Mouse (Mus musculus): ENCODE measurements around the gene Tusc2. TPM values are rescaled to one million over a fixed set of nuclear protein-coding genes. Genes with fewer than 3 reads are reported as not detected.

Gene Tusc2
- polyA plus RNA-seq, 1 experiment, result 49.7 TPM

- Histone ChIP-seq H3K27ac (ENCODE audit: insufficient read depth, low read depth, low read length) (peak overlapping the region; percentile 45; the same call in 1 of the 2 replicates), H3K4me1 (ENCODE audit: control insufficient read depth, insufficient read depth, insufficient read length, low read length) (peaks cover 45% of the 10 kb centered on the region), H3K4me3 (ENCODE audit: low read depth, low read length) (no peak overlapping the region), H3K27me3 (ENCODE audit: control insufficient read depth, insufficient read depth, low read length) (no peaks in the 10 kb centered on the region), H3K36me3 (ENCODE audit: control insufficient read depth, insufficient read depth, low read length) (peaks cover 22% of the 10 kb centered on the region)
- 67% methylated on average over 9 of the region's 9 CpGs for WGBS
- TF ChIP-seq POLR2A (IDR thresholded peaks at IDR 0.05; ENCODE audit: low read depth, low read length), result no peak
- no peak for TF ChIP-seq CTCF (IDR thresholded peaks at IDR 0.05; ENCODE audit: extremely low read depth, insufficient read length, insufficient replicate concordance, low read depth, low read length)
Observed at GRCm38 (mm10) chr9:107599433-107599832, 36.4 kb downstream of the Tusc2 start.

DNA sequence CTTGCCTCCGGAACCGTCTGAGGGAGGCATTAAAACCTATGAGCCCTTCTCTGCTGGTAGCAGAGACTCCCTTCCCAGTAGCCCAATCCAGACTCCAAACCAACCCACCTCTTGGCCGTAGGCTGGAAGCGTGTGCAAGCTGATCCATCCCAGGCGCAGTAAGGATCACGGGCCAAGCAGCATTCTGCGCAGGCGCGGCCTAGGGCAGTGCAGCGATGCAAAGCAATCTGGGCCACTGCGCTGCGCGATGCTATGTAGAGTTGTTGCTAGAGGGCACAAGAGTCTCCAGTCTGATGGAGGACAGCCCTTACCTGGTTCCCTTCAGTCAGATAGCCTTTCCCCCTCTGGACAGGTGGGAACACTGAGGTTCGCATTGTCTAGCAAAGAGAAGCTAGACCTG, 36.8 kb downstream of the Tusc2 start:
- Histone ChIP-seq H3K27me3 (ENCODE audit: control insufficient read depth, insufficient read depth, low read length) (no peaks in the 10 kb centered on the region), H3K4me1 (ENCODE audit: control insufficient read depth, insufficient read depth, insufficient read length, low read length) (peaks cover 45% of the 10 kb centered on the region), H3K27ac (ENCODE audit: insufficient read depth, low read depth, low read length) (peak overlapping the region; percentile 44; the same call in 1 of the 2 replicates), H3K4me3 (ENCODE audit: low read depth, low read length) (peak overlapping the region; percentile 1; the same call in 1 of the 2 replicates), H3K36me3 (ENCODE audit: control insufficient read depth, insufficient read depth, low read length) (peaks cover 22% of the 10 kb centered on the region)
- 89% methylated on average over 14 of the region's 14 CpGs for WGBS
- TF ChIP-seq POLR2A (IDR thresholded peaks at IDR 0.05; ENCODE audit: low read depth, low read length) (no peak), CTCF (IDR thresholded peaks at IDR 0.05; ENCODE audit: extremely low read depth, insufficient read length, insufficient replicate concordance, low read depth, low read length) (no peak)

- Histone ChIP-seq H3K36me3 (ENCODE audit: control insufficient read depth, insufficient read depth, low read length) (peaks cover 22% of the 10 kb centered on the region), H3K4me1 (ENCODE audit: control insufficient read depth, insufficient read depth, insufficient read length, low read length) (peaks cover 50% of the 10 kb centered on the region)
- WGBS, result 66% methylated on average over 12 of the region's 12 CpGs
Observed at GRCm38 (mm10) chr9:107600745-107601144, 37.7 kb downstream of the Tusc2 start.

DNA sequence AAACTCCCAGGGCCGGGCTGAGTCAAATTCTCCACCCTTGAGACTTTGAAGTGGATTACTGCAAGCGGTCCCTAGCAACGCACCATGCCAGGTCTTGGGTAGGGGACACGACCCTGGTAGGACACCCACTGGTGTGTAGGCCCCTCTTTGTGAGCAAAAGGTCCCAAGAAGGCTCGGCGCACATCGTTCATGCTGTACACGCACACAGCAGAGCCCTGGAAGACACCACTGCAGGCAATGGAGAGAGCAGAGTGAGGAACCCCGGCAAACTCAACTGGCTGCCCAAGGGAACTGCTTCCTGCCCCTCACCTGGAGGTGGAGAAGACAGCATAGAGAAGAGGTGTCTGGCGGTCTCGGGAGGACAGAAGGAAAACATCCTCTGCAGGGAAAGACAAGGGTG, 38.2 kb downstream of the Tusc2 start:
- no peaks in the 10 kb centered on the region for H3K27me3 ChIP-seq (ENCODE audit: control insufficient read depth, insufficient read depth, low read length)
- peaks cover 50% of the 10 kb centered on the region for H3K4me1 ChIP-seq (ENCODE audit: control insufficient read depth, insufficient read depth, insufficient read length, low read length)
- WGBS, result 80% methylated on average over 11 of the region's 11 CpGs
- H3K4me3 ChIP-seq (ENCODE audit: low read depth, low read length), result peak overlapping the region; percentile 9
- H3K27ac ChIP-seq (ENCODE audit: insufficient read depth, low read depth, low read length), result peak overlapping the region; percentile 52; the same call in 1 of the 2 replicates
- TF ChIP-seq CTCF (IDR thresholded peaks at IDR 0.05; ENCODE audit: extremely low read depth, insufficient read length, insufficient replicate concordance, low read depth, low read length), result no peak
- TF ChIP-seq POLR2A (IDR thresholded peaks at IDR 0.05; ENCODE audit: low read depth, low read length), result no peak
- H3K36me3 ChIP-seq (ENCODE audit: control insufficient read depth, insufficient read depth, low read length), result peaks cover 22% of the 10 kb centered on the region

More at GRCm38 (mm10) chr9:107600745-107601144, 37.7 kb downstream of the Tusc2 start:
- Histone ChIP-seq H3K27ac (ENCODE audit: insufficient read depth, low read depth, low read length) (peak overlapping the region; percentile 52; the same call in 1 of the 2 replicates), H3K27me3 (ENCODE audit: control insufficient read depth, insufficient read depth, low read length) (no peaks in the 10 kb centered on the region), H3K4me3 (ENCODE audit: low read depth, low read length) (peak overlapping the region; percentile 9)
- TF ChIP-seq POLR2A (IDR thresholded peaks at IDR 0.05; ENCODE audit: low read depth, low read length) (no peak), CTCF (IDR thresholded peaks at IDR 0.05; ENCODE audit: extremely low read depth, insufficient read length, insufficient replicate concordance, low read depth, low read length) (peak; percentile 67; the same call in 1 of the 2 replicates)

DNA sequence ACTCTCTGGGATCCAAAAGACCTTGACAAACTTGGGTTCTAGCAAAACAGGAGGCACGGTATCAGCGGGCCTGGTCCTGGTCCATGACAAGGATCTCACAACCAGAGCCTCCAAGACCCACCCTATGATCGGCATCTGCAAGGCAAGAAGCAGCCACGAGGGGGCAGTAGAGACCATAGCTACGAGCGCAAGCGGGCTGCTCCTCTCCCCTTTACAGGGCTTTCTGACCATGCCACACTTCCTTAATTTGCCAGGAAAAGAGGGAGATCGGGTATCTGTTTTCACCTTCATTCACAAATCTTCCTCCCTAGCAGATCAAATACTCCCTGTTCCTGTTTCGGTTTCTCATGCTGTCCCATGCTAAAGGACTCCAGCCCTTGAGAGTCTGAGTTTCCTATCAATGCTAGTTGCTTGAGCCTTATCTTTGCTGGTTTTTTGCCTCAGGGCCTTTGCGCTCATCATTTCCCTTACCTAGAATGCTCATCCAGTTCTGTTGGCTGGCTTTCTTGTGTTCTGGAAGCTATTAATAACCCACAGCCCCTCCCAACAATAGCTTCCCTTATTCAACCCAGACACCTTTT, 39.1 kb downstream of the Tusc2 start:
- H3K36me3 ChIP-seq (ENCODE audit: control insufficient read depth, insufficient read depth, low read length), result peaks cover 22% of the 10 kb centered on the region
- H3K4me1 ChIP-seq (ENCODE audit: control insufficient read depth, insufficient read depth, insufficient read length, low read length), result peaks cover 53% of the 10 kb centered on the region
- H3K4me3 ChIP-seq (ENCODE audit: low read depth, low read length), result no peak overlapping the region
- TF ChIP-seq POLR2A (IDR thresholded peaks at IDR 0.05; ENCODE audit: low read depth, low read length), result no peak
- peak; percentile 99 for TF ChIP-seq CTCF (IDR thresholded peaks at IDR 0.05; ENCODE audit: extremely low read depth, insufficient read length, insufficient replicate concordance, low read depth, low read length)
- H3K27me3 ChIP-seq (ENCODE audit: control insufficient read depth, insufficient read depth, low read length), result no peaks in the 10 kb centered on the region
- 4% methylated on average over 10 of the region's 10 CpGs for WGBS
- H3K27ac ChIP-seq (ENCODE audit: insufficient read depth, low read depth, low read length), result peak overlapping the region; percentile 15

DNA sequence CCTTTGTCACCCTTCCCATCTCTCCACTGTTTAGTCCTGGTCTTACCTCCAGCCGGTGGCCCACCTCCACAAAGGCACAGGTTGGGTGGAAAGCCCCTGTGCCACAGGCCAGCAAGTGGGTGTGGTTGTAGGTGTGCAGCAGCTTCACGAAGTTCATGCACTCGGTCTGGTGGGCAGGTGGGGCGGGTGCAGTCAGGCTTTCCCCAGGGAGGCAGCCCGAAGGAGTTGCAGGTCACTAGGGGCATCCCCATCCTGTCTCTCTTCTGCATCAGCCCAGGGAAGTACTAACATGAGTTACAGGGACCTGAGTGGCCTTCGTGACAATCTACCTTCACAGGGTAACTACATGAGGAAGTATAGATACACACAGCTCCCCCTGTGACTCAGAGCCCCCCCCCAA, 40.2 kb downstream of the Tusc2 start:
- H3K4me3 ChIP-seq (ENCODE audit: low read depth, low read length), result no peak overlapping the region
- WGBS, result 25% methylated on average over 6 of the region's 6 CpGs
- H3K27me3 ChIP-seq (ENCODE audit: control insufficient read depth, insufficient read depth, low read length), result no peaks in the 10 kb centered on the region
- peaks cover 57% of the 10 kb centered on the region for H3K4me1 ChIP-seq (ENCODE audit: control insufficient read depth, insufficient read depth, insufficient read length, low read length)
- TF ChIP-seq CTCF (IDR thresholded peaks at IDR 0.05; ENCODE audit: extremely low read depth, insufficient read length, insufficient replicate concordance, low read depth, low read length) (no peak), POLR2A (IDR thresholded peaks at IDR 0.05; ENCODE audit: low read depth, low read length) (no peak)
- H3K27ac ChIP-seq (ENCODE audit: insufficient read depth, low read depth, low read length), result no peak overlapping the region
- H3K36me3 ChIP-seq (ENCODE audit: control insufficient read depth, insufficient read depth, low read length), result peaks cover 18% of the 10 kb centered on the region

- Histone ChIP-seq H3K4me1 (ENCODE audit: control insufficient read depth, insufficient read depth, insufficient read length, low read length) (peaks cover 49% of the 10 kb centered on the region), H3K27ac (ENCODE audit: insufficient read depth, low read depth, low read length) (peak overlapping the region; percentile 76), H3K36me3 (ENCODE audit: control insufficient read depth, insufficient read depth, low read length) (peaks cover 9% of the 10 kb centered on the region; the same call in 1 of the 2 replicates), H3K4me3 (ENCODE audit: low read depth, low read length) (peak overlapping the region; percentile 75), H3K27me3 (ENCODE audit: control insufficient read depth, insufficient read depth, low read length) (no peaks in the 10 kb centered on the region)
- 29% methylated on average over 23 of the region's 23 CpGs for WGBS
- no peak for TF ChIP-seq CTCF (IDR thresholded peaks at IDR 0.05; ENCODE audit: extremely low read depth, insufficient read length, insufficient replicate concordance, low read depth, low read length)
- TF ChIP-seq POLR2A (IDR thresholded peaks at IDR 0.05; ENCODE audit: low read depth, low read length), result no peak
Observed at GRCm38 (mm10) chr9:107605041-107605661, 42.1 kb downstream of the Tusc2 start.

All from small intestine, adult 2 months (tissue).